Mouse (Mus musculus): Measurements from ENCODE around the gene Gne. TPM values are rescaled to one million over a fixed set of nuclear protein-coding genes. Genes with fewer than 3 reads are reported as not detected.

Gene Gne
- polyA plus RNA-seq (2015; fragmentation: Nextera tagmentation; extraction: Ambion mirVana) = 26.4 and 26.6 TPM in 2 replicates

GRCm38 (mm10) chr4:44083945-44084344 lies at the start of gene Gne:
Gne (minus strand) TSS chr4:44084177.
- no peak; the same call in 1 of the 2 replicates for ATAC-seq (ENCODE audit: low FRiP score, low TSS enrichment)
- no peaks in the 10 kb centered on the region for H3K36me3 ChIP-seq (ENCODE audit: insufficient read depth, low read length)
- H3K27me3 ChIP-seq (ENCODE audit: insufficient read depth, low read length) = no peaks in the 10 kb centered on the region; the same call in 1 of the 2 replicates
- peak within 1 kb of the TSS; percentile 51 for H3K4me2 ChIP-seq (replicated peaks; ENCODE audit: low read depth, low read length)
- no peaks in the 10 kb centered on the region for H3K9me3 ChIP-seq (ENCODE audit: low read length)
- WGBS = 6% methylated on average over 11 of the region's 11 CpGs
- peak within 1 kb of the TSS; percentile 15 for H3K4me3 ChIP-seq (ENCODE audit: low read length)
- no peak within 1 kb of the TSS for H3K27ac ChIP-seq (ENCODE audit: low read length)
- peak within 1 kb of the TSS; percentile 51 for H3K9ac ChIP-seq (replicated peaks; ENCODE audit: low read length)
- H3K4me1 ChIP-seq (ENCODE audit: insufficient read depth, low read length) = peaks cover 10% of the 10 kb centered on the region

- H3K27me3 ChIP-seq (ENCODE audit: insufficient read depth, low read length) = no peaks in the 10 kb centered on the region
- WGBS = 95% methylated on average over 12 of the region's 12 CpGs
- no peaks in the 10 kb centered on the region for H3K9me3 ChIP-seq (ENCODE audit: low read length)
- no peak overlapping the region for H3K9ac ChIP-seq (replicated peaks; ENCODE audit: low read length)
- no peak for ATAC-seq (ENCODE audit: low FRiP score, low TSS enrichment)
- no peak overlapping the region for H3K4me2 ChIP-seq (replicated peaks; ENCODE audit: low read depth, low read length)
- H3K36me3 ChIP-seq (ENCODE audit: insufficient read depth, low read length) = peaks cover 45% of the 10 kb centered on the region
- no peak overlapping the region for H3K4me3 ChIP-seq (ENCODE audit: low read length)
- no peak overlapping the region for H3K27ac ChIP-seq (ENCODE audit: low read length)
- H3K4me1 ChIP-seq (ENCODE audit: insufficient read depth, low read length) = no peaks in the 10 kb centered on the region
Measured at GRCm38 (mm10) chr4:44126805-44127204, 42.8 kb upstream of the Gne start.

GRCm38 (mm10) chr4:44119410-44120201 lies 35.6 kb upstream of the Gne start:
- peak; percentile 39; the same call in 1 of the 2 replicates for ATAC-seq (ENCODE audit: low FRiP score, low TSS enrichment)
- no peaks in the 10 kb centered on the region for H3K9me3 ChIP-seq (ENCODE audit: low read length)
- WGBS = 52% methylated on average over 9 of the region's 9 CpGs

GRCm38 (mm10) chr4:44115046-44115445 lies 31.1 kb upstream of the Gne start:
- Histone ChIP-seq H3K27me3 (ENCODE audit: insufficient read depth, low read length) (no peaks in the 10 kb centered on the region), H3K27ac (ENCODE audit: low read length) (no peak overlapping the region), H3K4me1 (ENCODE audit: insufficient read depth, low read length) (peaks cover 20% of the 10 kb centered on the region; the same call in 1 of the 2 replicates), H3K4me2 (replicated peaks; ENCODE audit: low read depth, low read length) (no peak overlapping the region), H3K9ac (replicated peaks; ENCODE audit: low read length) (no peak overlapping the region), H3K36me3 (ENCODE audit: insufficient read depth, low read length) (no peaks in the 10 kb centered on the region), H3K4me3 (ENCODE audit: low read length) (no peak overlapping the region), H3K9me3 (ENCODE audit: low read length) (no peaks in the 10 kb centered on the region)
- WGBS = 76% methylated on average over 13 of the region's 13 CpGs
- no peak for ATAC-seq (ENCODE audit: low FRiP score, low TSS enrichment)

More at GRCm38 (mm10) chr4:44119410-44120201, 35.6 kb upstream of the Gne start:
- Histone ChIP-seq H3K36me3 (ENCODE audit: insufficient read depth, low read length) (no peaks in the 10 kb centered on the region; the same call in 1 of the 2 replicates), H3K27ac (ENCODE audit: low read length) (no peak overlapping the region), H3K4me1 (ENCODE audit: insufficient read depth, low read length) (no peaks in the 10 kb centered on the region), H3K9ac (replicated peaks; ENCODE audit: low read length) (no peak overlapping the region), H3K27me3 (ENCODE audit: insufficient read depth, low read length) (no peaks in the 10 kb centered on the region), H3K4me3 (ENCODE audit: low read length) (no peak overlapping the region), H3K4me2 (replicated peaks; ENCODE audit: low read depth, low read length) (no peak overlapping the region)

- H3K9me3 ChIP-seq (ENCODE audit: low read length) = no peaks in the 10 kb centered on the region
- no peak overlapping the region for H3K27ac ChIP-seq (ENCODE audit: low read length)
- H3K9ac ChIP-seq (replicated peaks; ENCODE audit: low read length) = peak overlapping the region; percentile 32
- 0 out of 2 replicates have a peak overlapping the region, but pooled peaks have one; percentile 2 for H3K4me3 ChIP-seq (ENCODE audit: low read length)
- H3K36me3 ChIP-seq (ENCODE audit: insufficient read depth, low read length) = no peaks in the 10 kb centered on the region
- WGBS = 27% methylated on average over 16 of the region's 16 CpGs
- H3K4me1 ChIP-seq (ENCODE audit: insufficient read depth, low read length) = peaks cover 20% of the 10 kb centered on the region; the same call in 1 of the 2 replicates
- H3K27me3 ChIP-seq (ENCODE audit: insufficient read depth, low read length) = no peaks in the 10 kb centered on the region
- H3K4me2 ChIP-seq (replicated peaks; ENCODE audit: low read depth, low read length) = peak overlapping the region; percentile 25
- no peak for ATAC-seq (ENCODE audit: low FRiP score, low TSS enrichment)
Measured at GRCm38 (mm10) chr4:44113393-44114138, 29.6 kb upstream of the Gne start.

GRCm38 (mm10) chr4:44112741-44113140 lies 28.8 kb upstream of the Gne start:
- H3K27ac ChIP-seq (ENCODE audit: low read length) = 0 out of 2 replicates have a peak overlapping the region, but pooled peaks have one; percentile 39
- H3K4me2 ChIP-seq (replicated peaks; ENCODE audit: low read depth, low read length) = no peak overlapping the region
- H3K4me3 ChIP-seq (ENCODE audit: low read length) = no peak overlapping the region
- peak; percentile 51; the same call in 1 of the 2 replicates for ATAC-seq (ENCODE audit: low FRiP score, low TSS enrichment)
- H3K4me1 ChIP-seq (ENCODE audit: insufficient read depth, low read length) = peaks cover 20% of the 10 kb centered on the region; the same call in 1 of the 2 replicates
- no peaks in the 10 kb centered on the region for H3K27me3 ChIP-seq (ENCODE audit: insufficient read depth, low read length)
- WGBS = 24% methylated on average over 4 of the region's 4 CpGs
- no peak overlapping the region for H3K9ac ChIP-seq (replicated peaks; ENCODE audit: low read length)
- no peaks in the 10 kb centered on the region for H3K9me3 ChIP-seq (ENCODE audit: low read length)
- H3K36me3 ChIP-seq (ENCODE audit: insufficient read depth, low read length) = no peaks in the 10 kb centered on the region

- H3K36me3 ChIP-seq (ENCODE audit: insufficient read depth, low read length) = no peaks in the 10 kb centered on the region
- peaks cover 33% of the 10 kb centered on the region for H3K4me1 ChIP-seq (ENCODE audit: insufficient read depth, low read length)
- H3K4me3 ChIP-seq (ENCODE audit: low read length) = no peak overlapping the region
- no peaks in the 10 kb centered on the region for H3K9me3 ChIP-seq (ENCODE audit: low read length)
- ATAC-seq (ENCODE audit: low FRiP score, low TSS enrichment) = no peak
- no peak overlapping the region for H3K4me2 ChIP-seq (replicated peaks; ENCODE audit: low read depth, low read length)
- no peak overlapping the region for H3K9ac ChIP-seq (replicated peaks; ENCODE audit: low read length)
- no peaks in the 10 kb centered on the region for H3K27me3 ChIP-seq (ENCODE audit: insufficient read depth, low read length)
- 59% methylated on average over 7 of the region's 7 CpGs for WGBS
- H3K27ac ChIP-seq (ENCODE audit: low read length) = no peak overlapping the region
Measured at GRCm38 (mm10) chr4:44110771-44111170, 26.8 kb upstream of the Gne start.

- H3K4me1 ChIP-seq (ENCODE audit: insufficient read depth, low read length) = peaks cover 41% of the 10 kb centered on the region
- no peak for ATAC-seq (ENCODE audit: low FRiP score, low TSS enrichment)
- no peaks in the 10 kb centered on the region for H3K9me3 ChIP-seq (ENCODE audit: low read length)
- H3K4me3 ChIP-seq (ENCODE audit: low read length) = no peak overlapping the region
- no peaks in the 10 kb centered on the region for H3K36me3 ChIP-seq (ENCODE audit: insufficient read depth, low read length)
- H3K27ac ChIP-seq (ENCODE audit: low read length) = no peak overlapping the region
- H3K4me2 ChIP-seq (replicated peaks; ENCODE audit: low read depth, low read length) = no peak overlapping the region
- no peak overlapping the region for H3K9ac ChIP-seq (replicated peaks; ENCODE audit: low read length)
- WGBS = 78% methylated on average over 6 of the region's 6 CpGs
- no peaks in the 10 kb centered on the region for H3K27me3 ChIP-seq (ENCODE audit: insufficient read depth, low read length)
Measured at GRCm38 (mm10) chr4:44108297-44108696, 24.3 kb upstream of the Gne start.

GRCm38 (mm10) chr4:44107339-44107738 lies 23.4 kb upstream of the Gne start:
- Histone ChIP-seq H3K9ac (replicated peaks; ENCODE audit: low read length) (no peak overlapping the region), H3K27ac (ENCODE audit: low read length) (peak overlapping the region; percentile 78; the same call in 1 of the 2 replicates), H3K27me3 (ENCODE audit: insufficient read depth, low read length) (no peaks in the 10 kb centered on the region), H3K36me3 (ENCODE audit: insufficient read depth, low read length) (no peaks in the 10 kb centered on the region), H3K9me3 (ENCODE audit: low read length) (no peaks in the 10 kb centered on the region), H3K4me1 (ENCODE audit: insufficient read depth, low read length) (peaks cover 33% of the 10 kb centered on the region), H3K4me2 (replicated peaks; ENCODE audit: low read depth, low read length) (no peak overlapping the region), H3K4me3 (ENCODE audit: low read length) (no peak overlapping the region)
- WGBS = 38% methylated on average over 6 of the region's 6 CpGs
- no peak for ATAC-seq (ENCODE audit: low FRiP score, low TSS enrichment)

All from kidney, embryonic 16.5 days (tissue).